Mouse (Mus musculus): ENCODE data around the gene Ptgis.

DNA sequence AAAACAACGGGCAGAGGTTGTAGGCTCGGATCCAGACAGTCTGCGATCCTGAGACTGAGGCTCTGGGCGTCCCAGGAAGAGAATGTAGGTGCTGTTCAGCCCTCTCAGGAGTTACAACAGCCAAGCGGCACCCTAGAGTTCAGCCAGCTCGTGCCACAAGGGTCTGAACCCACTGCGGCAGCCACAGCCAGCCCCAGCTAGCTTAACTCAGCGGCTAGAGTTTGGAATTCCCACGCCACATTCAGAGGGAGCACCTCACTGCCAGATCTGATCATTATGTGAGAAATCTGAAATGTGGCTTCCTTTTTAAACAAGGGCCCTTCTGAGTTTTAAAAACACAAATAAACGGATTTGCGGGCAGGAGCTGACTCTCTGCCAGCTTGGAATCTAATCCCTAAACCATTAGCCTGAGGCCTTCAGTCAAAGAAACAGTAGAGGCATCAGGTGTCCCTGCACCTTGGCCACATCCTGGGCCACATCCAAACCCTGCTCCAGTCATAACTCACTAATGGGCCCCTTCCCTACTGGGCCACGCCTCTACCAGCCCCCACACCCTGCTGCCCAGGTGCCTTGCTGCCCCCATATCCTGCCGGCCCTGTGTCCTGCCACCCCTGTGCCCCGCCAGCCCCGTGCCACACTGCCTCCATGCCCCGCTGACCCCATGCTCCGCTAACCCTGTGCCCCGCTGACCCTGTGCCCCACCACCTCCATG, 34.3 kb downstream of the Ptgis start:
- no peak for TF ChIP-seq EP300 (IDR thresholded peaks at IDR 0.05; ENCODE audit: low read depth)
- no peak for TF ChIP-seq CTCF (IDR thresholded peaks at IDR 0.05; ENCODE audit: low read depth)
